Mouse (Mus musculus) ZHBTc4 (cell line): ENCODE data around the gene Nfyc.

Experiments used
- DNase-seq: peaks from one replicate; pipeline ENCODE4 v3.0.0-alpha.2; 2011; ENCODE audit warnings: low read depth, low spot score

Nfyc gene

DNA sequence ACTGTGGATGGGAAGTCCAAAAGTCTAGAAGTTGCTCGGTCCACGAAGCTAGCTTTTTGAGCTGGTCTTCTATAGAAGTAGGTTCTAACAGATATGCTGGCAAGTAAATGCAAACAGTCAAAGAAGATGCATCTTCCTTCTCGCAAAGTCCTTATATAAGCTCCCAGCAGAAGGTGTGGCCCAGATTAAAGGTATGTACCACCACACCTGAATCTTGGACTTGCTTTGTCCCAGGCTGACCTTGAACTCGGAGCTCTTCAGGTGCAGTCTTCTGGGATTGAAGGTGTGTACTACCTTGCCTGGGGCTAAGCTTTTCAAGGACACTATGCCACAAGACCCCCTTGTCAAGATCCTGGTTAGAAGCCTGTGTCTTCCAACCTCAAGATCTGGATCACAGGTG is at the start of gene Nfyc:
Gene Nfyc, minus strand, starts transcription at position 101 of the 400 bp plus-strand sequence.
- peak; percentile 69 for DNase-seq

DNA sequence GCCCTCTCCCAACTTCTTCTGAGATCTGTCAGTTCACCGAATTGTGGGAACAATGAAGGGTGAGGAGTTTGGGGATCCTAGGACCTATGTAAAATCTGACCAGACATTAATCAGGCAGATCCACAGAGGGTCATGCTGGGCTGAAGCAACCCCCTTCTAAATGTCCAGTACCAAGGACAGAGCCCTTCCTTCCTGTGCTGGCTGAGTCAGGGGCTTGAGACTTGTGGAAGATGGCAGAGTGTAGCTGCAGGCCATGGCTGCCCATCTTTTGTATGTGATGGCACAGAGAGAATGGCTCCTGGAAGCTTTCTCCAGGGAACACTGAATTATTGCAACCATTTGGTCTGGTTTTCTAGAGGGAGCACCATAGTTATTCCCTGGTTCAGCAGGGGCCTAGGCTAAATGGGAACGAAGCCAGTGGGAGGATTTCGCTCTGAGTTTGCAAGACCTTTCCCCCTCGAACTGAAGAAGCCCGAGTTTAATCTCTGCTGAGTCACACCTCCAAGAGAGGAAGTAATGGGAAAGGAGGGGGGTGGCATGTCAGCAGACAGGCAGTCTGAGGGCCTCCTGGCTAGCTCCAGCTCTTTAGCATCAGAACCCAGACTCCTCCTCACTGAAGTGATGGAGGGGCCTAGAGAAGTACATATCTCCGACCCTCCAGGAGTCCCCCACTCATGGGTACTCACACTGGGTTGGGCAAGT is 49.5 kb upstream of the Nfyc start:
- no peak for DNase-seq

DNA sequence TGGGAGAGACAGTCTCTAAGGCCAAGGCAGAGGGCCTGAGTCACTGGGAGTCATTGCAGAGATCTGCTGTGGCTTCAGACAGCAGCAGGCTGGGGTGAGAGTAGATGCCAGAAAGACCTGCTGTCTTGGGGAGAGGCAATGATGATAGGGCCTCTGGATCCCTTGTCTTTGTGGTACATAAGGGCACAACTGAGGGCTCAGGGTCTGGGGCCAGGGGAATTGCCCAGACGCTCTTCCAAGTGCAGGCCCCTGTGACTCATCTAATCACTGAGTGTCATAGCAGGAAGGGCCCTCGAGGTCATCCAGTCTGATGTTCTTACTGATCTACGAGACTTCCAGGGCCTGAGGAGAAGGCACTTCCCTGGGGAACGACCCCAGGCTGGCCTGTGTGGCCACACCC is 48.0 kb upstream of the Nfyc start:
- no peak for DNase-seq

DNA sequence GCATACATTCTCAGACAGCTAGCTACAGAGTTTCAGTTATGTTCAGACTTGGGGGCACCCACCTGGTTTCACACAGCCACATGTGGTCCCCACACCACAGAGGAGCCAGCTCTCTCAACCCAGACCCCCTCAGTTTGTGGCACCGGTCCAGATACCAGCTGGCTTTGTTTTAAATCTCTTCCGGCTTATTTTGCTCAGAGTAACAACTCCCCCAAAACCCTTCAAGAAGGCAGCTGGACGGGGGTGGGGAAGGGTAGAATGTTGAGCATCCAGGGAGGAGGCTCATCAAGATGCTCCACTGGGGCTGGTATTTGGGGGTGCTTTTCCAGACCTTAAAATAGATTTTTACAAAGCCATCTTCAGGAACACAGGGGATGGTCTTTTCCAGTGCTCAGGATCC is 47.4 kb upstream of the Nfyc start:
- DNase-seq = no peak

DNA sequence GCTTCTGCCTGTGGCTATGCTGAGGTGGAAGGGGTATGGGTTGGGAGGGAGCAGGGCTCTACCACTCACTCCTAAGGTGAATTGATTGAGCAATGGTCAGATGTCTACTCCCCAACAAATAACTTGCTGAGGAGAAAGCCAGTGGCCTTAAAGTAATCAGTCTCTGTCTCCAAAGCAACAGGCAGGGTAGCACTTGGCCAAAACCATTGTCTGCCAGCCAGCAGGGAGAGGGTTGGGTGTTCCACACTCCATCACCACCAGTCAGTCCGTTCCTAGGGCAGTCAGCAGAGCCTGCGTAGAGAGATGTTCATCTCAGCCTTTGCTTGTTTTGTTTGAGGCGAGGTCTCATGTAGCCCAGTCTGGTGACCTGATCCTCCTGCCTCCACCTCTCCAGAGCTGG is 44.6 kb upstream of the Nfyc start:
- DNase-seq = no peak

DNA sequence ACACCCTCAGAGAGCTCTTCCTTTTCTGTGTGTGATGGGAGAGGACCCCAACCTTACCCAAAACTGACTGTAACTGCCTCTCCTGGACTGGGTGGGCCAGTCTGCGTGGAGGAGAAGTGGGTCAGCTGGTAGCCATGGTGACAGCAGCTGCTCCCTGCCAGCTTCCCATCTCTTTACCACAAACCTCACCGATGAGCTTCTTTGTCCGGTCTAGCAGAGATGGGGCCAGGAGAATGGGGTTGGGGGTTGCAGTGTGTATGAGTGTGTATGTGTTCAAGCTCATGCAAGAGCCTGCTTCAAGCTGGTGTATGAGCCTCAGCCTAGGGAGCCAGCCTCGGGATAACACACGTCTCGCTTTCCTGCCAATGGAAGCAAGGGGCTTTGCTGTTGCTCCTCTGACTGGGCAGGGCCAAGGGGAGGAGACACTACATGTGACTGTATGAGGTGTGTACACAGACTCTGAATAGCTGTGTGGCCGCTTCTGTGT is 38.9 kb upstream of the Nfyc start:
- no peak for DNase-seq

DNA sequence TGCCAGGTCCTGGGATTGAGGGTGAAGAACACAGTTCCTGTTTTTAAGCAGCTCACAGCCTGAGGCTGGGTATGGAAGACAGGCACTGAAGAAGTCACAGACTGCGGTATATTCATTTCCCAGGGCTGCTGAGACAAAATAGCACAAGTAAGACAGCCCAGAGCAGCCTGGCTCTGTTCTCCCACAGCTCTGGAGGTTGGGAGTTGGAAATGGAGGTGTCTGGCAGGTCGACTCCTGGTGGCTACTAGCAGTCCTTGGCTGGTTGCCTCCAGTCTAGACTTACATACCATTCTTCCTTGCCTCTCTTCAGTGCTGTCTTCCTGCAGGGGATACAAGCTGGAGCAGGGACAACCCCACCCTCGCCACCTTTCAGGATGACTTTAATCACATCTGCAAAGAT is 37.6 kb upstream of the Nfyc start:
- no peak for DNase-seq

DNA sequence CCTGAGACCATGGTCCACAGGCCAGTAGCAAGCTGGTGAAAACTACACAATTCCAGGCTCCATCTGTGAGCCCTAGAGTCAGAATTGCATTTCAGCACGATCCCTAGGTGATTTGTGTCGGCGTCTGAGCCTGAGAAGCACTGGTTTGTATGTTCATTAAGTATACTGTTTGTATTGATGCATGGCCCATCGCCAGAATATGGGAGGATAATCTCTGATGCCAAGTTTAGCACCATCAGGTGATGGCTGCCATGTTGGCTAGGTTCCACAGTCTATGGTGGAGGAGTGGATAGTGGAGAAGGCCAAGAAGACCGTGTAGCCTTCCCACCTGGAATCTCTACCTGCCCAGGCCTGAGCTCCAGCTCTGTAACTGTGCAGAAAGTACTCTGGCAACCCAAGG is 36.9 kb upstream of the Nfyc start:
- no peak for DNase-seq

DNA sequence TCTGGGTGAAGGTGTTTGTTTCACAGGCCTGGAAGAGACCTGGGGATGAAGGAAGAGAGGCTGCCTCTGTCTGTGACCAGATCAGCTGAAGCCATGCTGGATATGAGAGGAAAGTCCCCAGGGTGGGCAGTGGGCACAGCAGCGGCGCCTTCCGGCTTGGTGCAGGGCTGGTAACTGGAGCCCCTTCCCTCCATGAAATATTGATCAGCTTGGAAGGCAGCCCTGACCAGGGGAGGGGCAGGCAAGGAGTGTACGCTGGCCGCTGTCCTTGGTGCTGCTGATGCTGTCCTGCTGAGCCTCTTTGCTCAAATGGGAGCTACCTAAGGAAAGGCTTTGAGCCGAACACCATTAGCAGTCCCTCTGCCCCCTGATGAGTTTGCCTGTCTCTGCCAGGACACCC is 34.8 kb upstream of the Nfyc start:
- DNase-seq = peak; percentile 69

DNA sequence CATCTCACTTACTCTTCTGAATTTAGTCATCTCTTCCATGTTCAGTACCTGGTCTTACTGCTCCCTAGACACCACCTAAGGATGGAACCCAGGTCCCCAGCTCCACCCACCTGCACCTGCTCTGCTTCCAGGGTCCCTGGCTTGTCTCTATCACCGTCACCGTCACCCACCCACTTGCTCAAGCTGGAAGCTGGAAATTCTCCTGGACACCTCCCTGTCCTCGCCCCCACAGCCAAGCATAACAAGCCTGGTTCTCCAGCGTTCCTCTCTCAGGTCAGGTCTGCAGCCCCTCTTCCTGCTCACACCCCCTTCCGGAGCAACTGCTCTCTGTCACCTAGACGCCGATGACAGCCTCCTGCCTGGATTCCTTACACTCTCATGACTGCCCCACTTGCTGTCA is 28.5 kb upstream of the Nfyc start:
- DNase-seq = no peak

DNA sequence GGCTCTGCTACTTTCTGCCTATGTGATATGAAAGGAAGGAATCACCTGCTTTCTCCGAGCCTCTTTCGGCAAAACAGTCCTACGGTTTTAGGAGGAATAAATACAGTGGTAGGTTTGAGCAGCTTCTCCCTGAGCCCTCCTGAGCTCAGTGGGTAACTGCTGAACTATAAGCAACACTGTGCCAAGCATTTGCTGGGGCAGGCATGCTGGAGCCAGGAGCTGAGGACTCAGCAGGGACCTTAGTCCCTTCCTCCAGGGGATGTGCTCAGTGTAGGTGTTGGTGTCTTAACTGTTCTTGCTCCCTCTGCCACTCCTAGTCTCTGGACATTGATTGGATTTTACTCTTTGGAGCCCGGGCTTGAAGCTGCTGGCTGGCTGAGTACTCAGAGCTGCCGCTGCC is 25.0 kb upstream of the Nfyc start:
- no peak for DNase-seq

DNA sequence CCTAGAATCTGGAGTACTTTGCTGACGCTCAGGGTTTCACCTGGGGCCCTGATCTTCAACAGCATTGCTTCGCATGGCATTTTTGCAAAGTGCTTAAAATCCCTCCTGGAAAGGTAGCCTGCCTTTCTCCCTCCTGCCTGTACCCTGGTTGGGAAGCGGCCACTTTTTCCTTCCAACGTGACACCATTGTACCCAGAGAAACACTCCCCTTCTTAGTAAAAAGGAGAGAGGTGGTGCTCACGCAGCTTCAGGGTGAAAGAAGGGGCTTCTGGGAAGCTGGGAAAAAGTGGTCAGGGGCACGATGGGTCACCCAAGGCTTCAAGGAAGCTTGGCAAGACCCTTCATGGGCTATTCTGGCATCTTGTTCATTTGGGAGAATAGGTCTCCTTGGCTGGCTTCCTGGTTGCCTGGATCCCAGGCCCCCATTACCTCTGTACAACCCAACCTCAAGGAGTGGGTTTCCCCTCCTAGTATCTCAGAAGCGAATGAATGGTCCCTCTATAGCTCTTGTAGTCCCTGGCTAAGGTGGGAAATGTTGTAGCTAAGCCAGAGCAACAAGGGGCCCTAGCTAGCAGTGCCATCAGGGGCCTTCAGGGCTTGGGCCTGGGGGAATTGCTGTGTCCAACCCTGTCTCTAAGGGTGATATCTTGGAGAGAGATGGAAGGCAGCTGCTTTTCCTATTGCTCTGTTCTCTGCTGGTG is 24.1 kb upstream of the Nfyc start:
- DNase-seq = no peak

DNA sequence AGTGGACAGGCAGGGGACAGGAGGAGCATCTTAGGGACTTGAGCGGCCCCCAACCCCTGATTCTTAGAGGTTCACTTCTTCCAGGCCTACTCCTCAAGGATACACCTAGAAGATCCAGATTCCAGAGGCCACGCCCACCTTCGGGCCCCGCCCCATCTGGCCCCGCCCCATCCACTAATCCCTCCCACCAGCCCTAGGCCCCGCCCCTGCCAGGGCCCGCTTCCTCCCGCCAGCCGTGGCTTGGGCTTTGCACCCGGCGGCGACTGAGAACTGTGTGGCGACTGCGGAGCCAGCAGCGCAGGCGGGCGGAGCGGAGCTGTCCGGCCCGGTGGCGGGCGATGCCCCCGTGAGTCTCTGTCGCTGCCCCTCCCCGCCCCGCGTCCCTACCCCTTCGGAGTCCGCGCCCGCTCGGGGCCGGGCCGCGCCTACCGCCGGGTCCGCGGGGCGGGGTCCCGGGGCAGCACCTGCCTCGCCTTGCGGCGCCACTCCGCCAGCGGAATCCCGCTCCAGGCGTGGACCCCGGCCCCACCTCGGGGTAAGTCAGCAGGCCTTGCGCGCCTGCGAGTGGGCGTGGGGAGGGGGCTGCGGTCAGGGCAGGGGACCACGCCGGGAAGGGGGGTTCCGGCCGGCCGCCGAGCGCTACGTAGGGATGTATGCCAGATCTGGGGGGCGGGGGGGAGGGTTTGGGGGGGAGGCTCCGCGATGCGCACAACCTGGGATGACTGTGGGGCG is 23.4 kb upstream of the Nfyc start, which contains the start of gene Rims3:
Gene Rims3, plus strand, starts transcription at position 229 of the 732 bp plus-strand sequence.
- peak; percentile 86 for DNase-seq

DNA sequence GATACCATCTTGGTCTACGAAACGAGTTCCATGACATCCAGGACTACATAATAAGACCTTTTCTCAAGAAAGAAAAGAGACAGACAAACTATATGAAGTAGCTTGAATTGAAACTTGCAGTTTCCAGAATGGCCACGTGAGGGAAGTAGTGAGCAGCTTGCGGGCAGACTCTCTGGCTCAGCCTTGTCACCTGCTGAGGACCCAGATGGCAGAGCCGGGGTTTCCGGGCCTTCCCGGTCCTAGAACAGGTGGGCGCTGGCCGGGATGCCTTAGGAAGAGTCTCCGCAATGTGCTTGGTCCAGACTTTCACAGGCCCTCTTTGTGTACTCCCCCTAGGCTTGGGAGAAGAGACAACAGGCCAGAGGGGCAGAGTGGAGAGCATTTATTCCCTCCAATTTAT is 19.6 kb upstream of the Nfyc start:
- DNase-seq = peak; percentile 82

DNA sequence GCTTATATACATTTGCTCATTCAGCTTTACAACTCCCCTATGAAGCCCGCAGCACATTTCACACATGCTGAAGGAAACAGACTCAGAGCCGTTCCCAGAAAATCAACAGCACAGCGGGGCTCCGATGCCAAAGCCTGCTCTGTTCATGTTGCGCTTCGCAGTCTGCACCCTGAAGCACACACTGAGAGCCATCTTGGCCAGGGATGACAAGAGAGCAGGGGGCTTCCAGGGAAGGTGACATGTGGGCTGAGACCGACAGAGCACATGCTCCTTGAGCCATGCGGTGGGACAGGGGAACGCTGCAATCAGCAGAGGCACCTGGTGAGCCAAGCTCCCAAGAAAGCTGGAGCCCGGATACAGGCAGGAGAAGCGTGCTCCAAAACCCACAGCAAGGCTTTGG is 18.1 kb upstream of the Nfyc start:
- DNase-seq = no peak

DNA sequence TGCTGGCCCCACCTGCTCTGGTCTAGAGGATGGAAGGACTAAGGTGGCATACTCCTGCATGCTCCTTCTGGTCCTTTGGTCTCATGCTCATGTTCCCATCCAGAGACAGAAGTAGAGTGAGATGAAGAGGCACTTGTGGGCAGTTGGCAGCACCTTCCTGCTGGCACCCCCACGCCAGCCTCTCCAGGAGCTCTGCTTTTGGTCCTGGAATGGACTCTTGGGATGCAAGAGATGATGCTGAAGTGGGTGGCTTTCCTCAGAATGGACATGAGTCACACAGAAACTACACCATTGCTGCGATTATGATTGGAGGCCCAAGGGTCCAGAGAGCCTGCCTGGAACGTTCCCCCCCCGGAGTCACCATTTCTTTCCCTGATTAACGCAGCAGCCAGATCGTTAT is 17.5 kb upstream of the Nfyc start:
- DNase-seq = no peak

DNA sequence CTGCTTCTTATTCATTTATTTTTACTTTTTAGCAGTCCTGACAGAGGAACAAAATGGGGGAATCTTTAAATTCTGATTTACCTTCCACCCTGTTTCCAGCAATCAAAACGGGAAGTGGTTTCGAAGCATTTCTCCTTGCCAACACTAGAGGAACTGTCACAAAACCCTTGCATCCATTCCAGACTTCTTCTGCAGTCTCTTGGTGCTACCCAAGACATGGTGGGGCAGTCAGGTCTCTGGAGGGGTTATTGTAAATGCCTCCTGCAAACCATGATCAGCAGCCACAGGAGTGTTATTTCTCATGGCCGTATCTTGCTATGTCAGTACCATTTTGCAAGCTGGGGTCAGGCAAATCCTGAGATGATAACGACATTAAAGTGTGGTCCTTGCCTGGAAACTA is 13.7 kb upstream of the Nfyc start:
- no peak for DNase-seq

DNA sequence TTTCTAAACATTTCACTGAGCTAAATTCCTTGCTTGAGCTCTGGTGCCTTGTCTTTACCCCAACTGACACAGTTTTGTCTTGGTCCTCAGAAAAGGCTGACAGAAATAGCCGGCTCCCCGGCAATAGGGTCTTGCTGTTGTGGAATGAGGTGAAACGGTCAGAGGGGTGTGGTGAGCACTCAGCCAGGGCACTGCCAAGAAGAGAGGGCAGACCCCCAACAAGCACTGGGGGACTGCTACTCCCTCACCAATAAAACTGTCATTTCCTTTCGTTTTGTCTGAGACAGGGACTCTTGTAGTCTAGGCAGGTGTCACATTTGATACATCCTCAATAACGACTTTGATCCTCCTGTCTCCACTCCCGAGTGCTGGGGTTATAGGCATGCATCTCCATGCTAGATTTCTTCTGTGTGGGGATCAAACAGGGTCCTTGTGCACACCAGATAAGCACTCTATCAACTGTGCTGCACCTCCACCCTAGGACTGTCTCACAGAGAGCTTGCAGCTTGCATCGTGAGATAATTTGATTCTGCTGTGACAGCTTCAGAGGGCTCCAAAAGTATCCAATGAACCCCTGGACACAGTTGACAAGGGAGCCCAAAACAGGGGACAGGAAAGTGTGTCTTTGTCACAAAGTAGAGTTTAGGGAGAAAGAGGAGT is 13.2 kb upstream of the Nfyc start:
- no peak for DNase-seq

DNA sequence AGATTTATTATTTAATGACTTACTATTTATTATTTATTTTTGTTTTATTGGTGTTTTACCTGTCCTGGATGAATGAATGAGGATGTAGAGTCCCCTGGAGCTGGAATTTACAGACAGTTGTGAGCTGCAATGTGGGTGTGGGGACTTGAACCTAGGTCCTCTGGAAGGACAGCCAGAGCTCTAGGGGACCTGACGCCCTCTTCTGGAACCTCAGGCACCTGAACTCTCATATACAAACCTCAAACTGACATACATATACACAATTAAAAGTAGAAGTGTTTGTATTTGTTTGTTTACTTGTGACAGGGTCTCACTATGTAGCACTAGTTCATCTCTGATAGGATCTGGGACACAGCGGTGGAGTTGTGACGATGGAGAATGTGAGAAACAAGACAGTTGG is 10.0 kb upstream of the Nfyc start:
- no peak for DNase-seq

DNA sequence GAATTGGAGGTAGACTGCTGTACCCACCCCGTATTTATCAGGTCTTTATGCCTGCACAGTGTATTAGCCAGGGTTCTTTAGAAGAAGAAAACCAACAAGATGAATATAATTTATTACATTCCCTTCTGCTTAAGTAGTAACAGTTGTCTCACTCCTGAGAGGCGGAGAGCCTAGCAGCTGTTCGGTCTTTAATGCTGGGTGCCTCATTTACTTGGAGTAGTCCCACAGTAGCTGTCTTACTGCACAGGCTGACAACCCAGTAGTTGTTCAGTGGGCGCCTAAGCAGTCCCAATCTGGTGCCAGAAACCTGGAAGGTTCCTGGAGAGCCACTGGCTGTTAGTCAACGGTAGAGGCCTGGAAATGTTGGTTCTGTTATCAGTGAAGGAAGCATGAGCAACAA is 605 bp downstream of the Nfyc start:
- DNase-seq = no peak

DNA sequence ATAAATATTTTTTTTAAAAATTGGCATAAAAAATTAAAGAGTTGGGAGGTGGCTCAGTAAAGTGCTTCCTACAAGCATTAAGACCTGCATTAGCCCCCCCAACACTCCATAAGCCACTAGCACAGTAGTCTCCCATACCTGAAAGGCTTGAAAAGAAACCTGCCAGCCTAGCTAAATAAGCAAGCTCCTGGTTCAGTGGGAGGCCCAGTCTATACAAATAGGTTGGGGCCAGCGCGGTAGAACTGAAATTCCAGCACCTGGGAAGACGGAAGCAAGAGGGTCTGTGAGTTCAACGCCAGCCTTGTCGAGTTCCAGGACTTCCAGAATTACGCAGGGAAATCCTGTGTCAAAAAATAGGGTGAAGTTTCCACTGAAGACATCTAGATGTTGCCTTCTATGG is 5.0 kb downstream of the Nfyc start:
- DNase-seq = peak; percentile 38
